Mouse (Mus musculus) kidney, postnatal 0 days (tissue): ENCODE measurements at regions not wholly inside any gene's neighbourhood (a gene's known extent, or its start where the extent isn't known, plus 50 kb on each side); places are given as distances from the start of the nearest gene placed in this dataset.

Experiments
- ATAC-seq: fragments of 200-750 bp; cut with Nextera tagmentation; replicated peaks from 2 replicates; pipeline ENCODE4 v1.8.0; 2017; ENCODE audit warnings: low read depth, moderate number of reproducible peaks, moderate TSS enrichment, moderate library complexity; ENCODE audit not compliant: low FRiP score
- DNase-seq: peaks from one replicate; pipeline ENCODE4 v3.0.0-alpha.2; 2016; ENCODE audit warnings: low spot score
- H3K27ac ChIP-seq: fragments of 300-500 bp; sonication (generic); 2 replicates; pipeline ENCODE4 v1.5.1; 2014; ENCODE audit warnings: mild to moderate bottlenecking
- H3K27me3 ChIP-seq: fragments of 300-500 bp; sonication (generic); 2 replicates; pipeline ENCODE4 v1.6.1; 2014; ENCODE audit warnings: low read length, mixed read lengths; ENCODE audit not compliant: insufficient read depth
- H3K36me3 ChIP-seq: fragments of 300-500 bp; sonication (generic); 2 replicates; pipeline ENCODE4 v1.6.1; 2014; ENCODE audit warnings: low read length, mixed read lengths; ENCODE audit not compliant: insufficient read depth
- H3K4me1 ChIP-seq: fragments of 300-500 bp; sonication (generic); replicated peaks from 2 replicates; pipeline ENCODE4 v1.6.1; 2014; ENCODE audit warnings: antibody characterized with exemption, low read length, mixed read lengths; ENCODE audit not compliant: insufficient read depth
- H3K4me2 ChIP-seq: fragments of 300-500 bp; sonication (generic); 2 replicates; pipeline ENCODE4 v1.6.1; 2014; ENCODE audit warnings: mild to moderate bottlenecking, low read length, moderate library complexity, mixed read lengths
- H3K4me3 ChIP-seq: fragments of 300-500 bp; sonication (generic); replicated peaks from 2 replicates; pipeline ENCODE4 v1.5.1; 2014; ENCODE audit warnings: low read depth, low read length
- H3K9ac ChIP-seq: fragments of 300-500 bp; sonication (generic); 2 replicates; pipeline ENCODE4 v1.6.1; 2014; ENCODE audit warnings: low read depth, low read length
- H3K9me3 ChIP-seq: fragments of 300-500 bp; sonication (generic); replicated peaks from 2 replicates; pipeline ENCODE4 v1.6.1; 2016; ENCODE audit warnings: low read length, inconsistent platforms, mixed read lengths
- CTCF ChIP-seq: IDR thresholded peaks from 2 replicates; pipeline ENCODE4 v1.5.1; 2016; ENCODE audit warnings: antibody characterized with exemption, low read depth, mild to moderate bottlenecking, moderate library complexity
- WGBS: fragments of 180-500 bp; shearing (Covaris S2); extraction: QIAGEN DNeasy Blood & Tissue Kit; methylation state at CpG from one replicate; pipeline ENCODE4 v1.1.7; 2014; 5-methylcytosine and 5-hydroxymethylcytosine counted together

- no peak for DNase-seq
- 90% methylated on average over 5 of the region's 5 CpGs for WGBS
These were observed 172.5 kb upstream of the Ddhd1 start for GRCm38 (mm10) chr14:45830457-45830856.

GRCm38 (mm10) chr14:45837039-45837438 lies 179.1 kb upstream of the Ddhd1 start:
- DNase-seq (no peak), ATAC-seq (no peak)
- no peak for TF ChIP-seq CTCF
- H3K27ac ChIP-seq: no peak overlapping the region
- no peaks in the 10 kb centered on the region for H3K4me1 ChIP-seq
- H3K4me3 ChIP-seq: no peak overlapping the region
- WGBS: 78% methylated on average over 11 of the region's 11 CpGs
- H3K4me2 ChIP-seq: no peak overlapping the region
- H3K36me3 ChIP-seq: no peaks in the 10 kb centered on the region
- H3K9ac ChIP-seq: no peak overlapping the region
- no peaks in the 10 kb centered on the region for H3K9me3 ChIP-seq
- H3K27me3 ChIP-seq: no peaks in the 10 kb centered on the region

More at GRCm38 (mm10) chr14:45830457-45830856, 172.5 kb upstream of the Ddhd1 start:
- H3K27ac ChIP-seq: no peak overlapping the region
- no peak for ATAC-seq
- no peaks in the 10 kb centered on the region for H3K4me1 ChIP-seq
- H3K4me2 ChIP-seq: no peak overlapping the region
- H3K36me3 ChIP-seq: no peaks in the 10 kb centered on the region
- H3K27me3 ChIP-seq: no peaks in the 10 kb centered on the region
- TF ChIP-seq CTCF: no peak
- H3K4me3 ChIP-seq: no peak overlapping the region
- H3K9ac ChIP-seq: no peak overlapping the region
- no peaks in the 10 kb centered on the region for H3K9me3 ChIP-seq

- Histone ChIP-seq H3K9ac (no peak overlapping the region), H3K4me1 (no peaks in the 10 kb centered on the region), H3K27me3 (no peaks in the 10 kb centered on the region), H3K36me3 (no peaks in the 10 kb centered on the region), H3K4me2 (no peak overlapping the region), H3K27ac (no peak overlapping the region), H3K4me3 (no peak overlapping the region), H3K9me3 (no peaks in the 10 kb centered on the region)
- WGBS: 80% methylated on average over 1 of the region's 1 CpGs
- DNase-seq (no peak), ATAC-seq (no peak)
- TF ChIP-seq CTCF: no peak
These were observed 185.9 kb upstream of the Ddhd1 start for GRCm38 (mm10) chr14:45843829-45844228.

GRCm38 (mm10) chr14:45850588-45850987 lies 192.6 kb upstream of the Ddhd1 start:
- Histone ChIP-seq H3K27ac (no peak overlapping the region), H3K27me3 (no peaks in the 10 kb centered on the region), H3K4me2 (no peak overlapping the region), H3K9ac (no peak overlapping the region), H3K4me3 (no peak overlapping the region), H3K36me3 (no peaks in the 10 kb centered on the region), H3K9me3 (no peaks in the 10 kb centered on the region), H3K4me1 (no peaks in the 10 kb centered on the region)
- WGBS: 70% methylated on average over 8 of the region's 8 CpGs
- DNase-seq: no peak
- no peak for TF ChIP-seq CTCF
- ATAC-seq: no peak

GRCm38 (mm10) chr14:45878428-45878827 lies 220.5 kb upstream of the Ddhd1 start:
- 0 out of 2 replicates have a peak, but pooled peaks cover 3% of the 10 kb centered on the region for H3K4me1 ChIP-seq
- no peak overlapping the region for H3K4me3 ChIP-seq
- DNase-seq (peak; percentile 74), ATAC-seq (peak; percentile 49; the same call in 1 of the 2 replicates)
- H3K9ac ChIP-seq: no peak overlapping the region
- H3K27me3 ChIP-seq: no peaks in the 10 kb centered on the region
- H3K36me3 ChIP-seq: no peaks in the 10 kb centered on the region
- WGBS: 16% methylated on average over 9 of the region's 9 CpGs
- peak; percentile 85 for TF ChIP-seq CTCF
- H3K4me2 ChIP-seq: peak overlapping the region; percentile 27
- H3K9me3 ChIP-seq: no peaks in the 10 kb centered on the region
- no peak overlapping the region for H3K27ac ChIP-seq

- Histone ChIP-seq H3K4me3 (no peak overlapping the region), H3K4me2 (no peak overlapping the region), H3K4me1 (no peaks in the 10 kb centered on the region), H3K36me3 (no peaks in the 10 kb centered on the region), H3K27ac (no peak overlapping the region), H3K27me3 (no peaks in the 10 kb centered on the region), H3K9me3 (no peaks in the 10 kb centered on the region), H3K9ac (no peak overlapping the region)
- 11% methylated on average over 6 of the region's 6 CpGs for WGBS
- DNase-seq (peak; percentile 40), ATAC-seq (no peak)
- no peak for TF ChIP-seq CTCF
These were observed 262.8 kb upstream of the Ddhd1 start for GRCm38 (mm10) chr14:45920783-45921182.

GRCm38 (mm10) chr14:45943581-45943980 lies 285.6 kb upstream of the Ddhd1 start:
- DNase-seq (no peak), ATAC-seq (no peak)
- Histone ChIP-seq H3K27me3 (no peaks in the 10 kb centered on the region), H3K4me3 (no peak overlapping the region), H3K27ac (no peak overlapping the region), H3K4me1 (peaks cover 4% of the 10 kb centered on the region; the same call in 1 of the 2 replicates), H3K4me2 (no peak overlapping the region), H3K9me3 (no peaks in the 10 kb centered on the region), H3K36me3 (no peaks in the 10 kb centered on the region), H3K9ac (no peak overlapping the region)
- WGBS: 67% methylated on average over 2 of the region's 2 CpGs
- no peak for TF ChIP-seq CTCF
